30 mouse cellular contexts compared by ENCODE assay signal in genomic region chr5:136872417-136872816, GRCm38 (mm10). TPM values are rescaled to one million over a fixed set of nuclear protein-coding genes. Genes with fewer than 3 reads are reported as not detected.
DNase-seq lines count a peak whose midpoint lies in the region; ATAC-seq and TF ChIP-seq lines count a peak whose summit lies in the region.
"Had no signal": no experiment of that assay in that cellular context is flagged by ENCODE, and none has a peak within 500 bp of the region (broad histone marks: within the 10 kb centered on the region; RNA-seq: fewer than 3 reads in every experiment).

No protein-coding gene starts in this region.

- H3K27ac ChIP-seq in embryonic facial prominence, embryonic 10.5 days (replicated peaks), result peak overlapping the region; percentile 35
- no peak overlapping the region; the same call in 1 of the 2 replicates for H3K27ac ChIP-seq in embryonic facial prominence, embryonic 14.5 days (replicated peaks; ENCODE audit: low read depth, low read length)
- peak overlapping the region; percentile 8; the same call in 1 of the 2 replicates for H3K27ac ChIP-seq in limb, embryonic 15.5 days
- H3K27ac ChIP-seq in stomach, postnatal 0 days (replicated peaks), result no peak overlapping the region
- H3K27ac ChIP-seq: hindbrain, embryonic 10.5 days; hindbrain, embryonic 15.5 days; layer of hippocampus, adult 2 months; liver, embryonic 12.5 days; midbrain, embryonic 13.5 days; neural tube, embryonic 15.5 days had no signal

- intact Hi-C loops in gastrocnemius, postnatal 14 days (cut with DNase I; ENCODE audit: low total_unique reads), result loop anchor here (5.0 kb wide), 1 partner anchor 1005 kb away; no protein-coding TSS in a partner anchor

- H3K27me3 ChIP-seq in embryonic facial prominence, embryonic 10.5 days (replicated peaks; ENCODE audit: low read depth, poor library complexity, severe bottlenecking), result no peaks in the 10 kb centered on the region
- no peaks in the 10 kb centered on the region for H3K27me3 ChIP-seq in embryonic facial prominence, embryonic 14.5 days (replicated peaks; ENCODE audit: control insufficient read depth, insufficient read depth, low read length)
- no peaks in the 10 kb centered on the region for H3K27me3 ChIP-seq in limb, embryonic 15.5 days
- no peaks in the 10 kb centered on the region for H3K27me3 ChIP-seq in stomach, postnatal 0 days (ENCODE audit: control insufficient read depth, insufficient read depth, low read length)
- H3K27me3 ChIP-seq: hindbrain, embryonic 15.5 days; liver, embryonic 12.5 days; midbrain, embryonic 13.5 days; neural tube, embryonic 15.5 days had no signal

- no peak overlapping the region for H3K9ac ChIP-seq in embryonic facial prominence, embryonic 14.5 days (ENCODE audit: low read depth, low read length)
- H3K9ac ChIP-seq in limb, embryonic 15.5 days, result no peak overlapping the region
- H3K9ac ChIP-seq in stomach, postnatal 0 days (ENCODE audit: low read length), result no peak overlapping the region
- H3K9ac ChIP-seq: hindbrain, embryonic 15.5 days; liver, embryonic 12.5 days; liver, postnatal 0 days; midbrain, embryonic 13.5 days; neural tube, embryonic 15.5 days had no signal

- no peaks in the 10 kb centered on the region; the same call in 1 of the 2 replicates for H3K9me3 ChIP-seq in embryonic facial prominence, embryonic 10.5 days
- no peaks in the 10 kb centered on the region for H3K9me3 ChIP-seq in embryonic facial prominence, embryonic 14.5 days (ENCODE audit: control insufficient read depth, low read length)
- H3K9me3 ChIP-seq in limb, embryonic 15.5 days, result no peaks in the 10 kb centered on the region
- no peaks in the 10 kb centered on the region for H3K9me3 ChIP-seq in stomach, postnatal 0 days (ENCODE audit: control insufficient read depth, low read length)
- H3K9me3 ChIP-seq: hindbrain, embryonic 10.5 days; hindbrain, embryonic 15.5 days; liver, embryonic 12.5 days; midbrain, embryonic 13.5 days; neural tube, embryonic 15.5 days had no signal

- TF ChIP-seq CTCF in stomach, postnatal 0 days (IDR thresholded peaks at IDR 0.05; ENCODE audit: low read depth), result no peak

- no peak overlapping the region for H3K4me2 ChIP-seq in embryonic facial prominence, embryonic 14.5 days (ENCODE audit: low read depth, low read length)
- H3K4me2 ChIP-seq in limb, embryonic 15.5 days, result no peak overlapping the region
- H3K4me2 ChIP-seq in stomach, postnatal 0 days (replicated peaks; ENCODE audit: low read depth), result no peak overlapping the region
- H3K4me2 ChIP-seq: hindbrain, embryonic 15.5 days; liver, embryonic 12.5 days; midbrain, embryonic 13.5 days; neural tube, embryonic 15.5 days had no signal

- no peak for TF ChIP-seq EP300 in stomach, postnatal 0 days (optimal IDR thresholded peaks at IDR 0.05)

- peaks cover 65% of the 10 kb centered on the region for H3K36me3 ChIP-seq in embryonic facial prominence, embryonic 10.5 days (replicated peaks)
- peaks cover 25% of the 10 kb centered on the region for H3K36me3 ChIP-seq in embryonic facial prominence, embryonic 14.5 days (ENCODE audit: control insufficient read depth, insufficient read depth, low read length)
- peaks cover 10% of the 10 kb centered on the region; the same call in 1 of the 2 replicates for H3K36me3 ChIP-seq in limb, embryonic 15.5 days
- H3K36me3 ChIP-seq in stomach, postnatal 0 days (ENCODE audit: control insufficient read depth, insufficient read depth, low read length), result no peaks in the 10 kb centered on the region
- H3K36me3 ChIP-seq: hindbrain, embryonic 15.5 days; liver, embryonic 12.5 days; midbrain, embryonic 13.5 days; neural tube, embryonic 15.5 days had no signal

- DNase-seq in embryonic facial prominence, embryonic 10.5 days (ENCODE audit: low spot score), result no peak
- DNase-seq in embryonic facial prominence, embryonic 14.5 days (ENCODE audit: low spot score), result peak; percentile 51
- DNase-seq in gastrocnemius, postnatal 14 days, result peak; percentile 52
- DNase-seq in neural tube, embryonic 10.5 days (ENCODE audit: extremely low spot score, low spot score), result no peak
- DNase-seq in stomach, postnatal 0 days (ENCODE audit: low spot score), result no peak
- no peak for DNase-seq in cerebellum, postnatal 4 days (ENCODE audit: low spot score in 2 of 2)
- DNase-seq: adrenal gland, postnatal 10 days; cerebellum, adult 8-10 months; cerebellum, postnatal 36 days; heart, postnatal 14 days; kidney, adult 11 months; kidney, postnatal 36 days; liver, postnatal 0 days; lung, postnatal 4 days; right cerebral cortex, postnatal 25 days; spleen, adult 18-20 months; thymus, adult 18-20 months; thymus, postnatal 25 days had no signal

- ATAC-seq in embryonic facial prominence, embryonic 14.5 days (ENCODE audit: low read depth), result peak; percentile 23; the same call in 1 of the 2 replicates
- ATAC-seq in limb, embryonic 15.5 days (ENCODE audit: insufficient number of reproducible peaks, low FRiP score, low TSS enrichment, low read depth), result peak; percentile 55; the same call in 1 of the 2 replicates
- no peak for ATAC-seq in stomach, postnatal 0 days (ENCODE audit: low FRiP score, low TSS enrichment)
- ATAC-seq: forebrain, embryonic 16.5 days; inflammation-experienced regulatory T-cells, adult 6 months; liver, embryonic 12.5 days; liver, postnatal 0 days; lung, postnatal 0 days; midbrain, embryonic 13.5 days had no signal

- H3K4me3 ChIP-seq in embryonic facial prominence, embryonic 10.5 days, result peak overlapping the region; percentile 21; the same call in 1 of the 2 replicates
- no peak overlapping the region for H3K4me3 ChIP-seq in embryonic facial prominence, embryonic 14.5 days (ENCODE audit: low read depth, low read length)
- H3K4me3 ChIP-seq in limb, embryonic 15.5 days, result no peak overlapping the region
- H3K4me3 ChIP-seq in stomach, postnatal 0 days (ENCODE audit: low read depth, low read length), result no peak overlapping the region
- H3K4me3 ChIP-seq: hindbrain, embryonic 10.5 days; hindbrain, embryonic 15.5 days; layer of hippocampus, adult 2 months; liver, embryonic 12.5 days; midbrain, embryonic 13.5 days; neural tube, embryonic 15.5 days had no signal

- H3K4me1 ChIP-seq in embryonic facial prominence, embryonic 10.5 days, result peaks cover 49% of the 10 kb centered on the region
- H3K4me1 ChIP-seq in embryonic facial prominence, embryonic 14.5 days (ENCODE audit: control insufficient read depth, insufficient read depth, low read length), result peaks cover 30% of the 10 kb centered on the region
- H3K4me1 ChIP-seq in limb, embryonic 15.5 days, result peaks cover 26% of the 10 kb centered on the region
- no peaks in the 10 kb centered on the region for H3K4me1 ChIP-seq in stomach, postnatal 0 days (replicated peaks; ENCODE audit: control insufficient read depth, insufficient read depth)
- H3K4me1 ChIP-seq: liver, embryonic 12.5 days; midbrain, embryonic 13.5 days; neural tube, embryonic 15.5 days had no signal

- 82% methylated on average over 8 of the region's 8 CpGs for WGBS in embryonic facial prominence, embryonic 10.5 days
- 69% methylated on average over 8 of the region's 8 CpGs for WGBS in embryonic facial prominence, embryonic 14.5 days
- WGBS in limb, embryonic 15.5 days, result 80% methylated on average over 8 of the region's 8 CpGs
- 81% methylated on average over 8 of the region's 8 CpGs for WGBS in stomach, postnatal 0 days

RNA-seq across cellular contexts. Expression of gene Col26a1, which starts 10.6 kb away (rescaled TPM):
- 103 and 118 TPM in 2 replicates for polyA plus RNA-seq in embryonic facial prominence, embryonic 10.5 days (2016; fragmentation: Nextera tagmentation; extraction: Ambion mirVana)
- polyA plus RNA-seq in embryonic facial prominence, embryonic 14.5 days (2014; fragmentation: Nextera tagmentation; extraction: Ambion mirVana), result 92.5 and 125 TPM in 2 replicates
- 10 to 100 TPM; 11.7 to 13.5 TPM for total RNA-seq in gastrocnemius, postnatal 14 days (2021)
- 112 and 115 TPM in 2 replicates for polyA plus RNA-seq in limb, embryonic 15.5 days (2015; fragmentation: Nextera tagmentation; extraction: Ambion mirVana)
- polyA plus RNA-seq in stomach, postnatal 0 days (2015; fragmentation: Nextera tagmentation; extraction: Ambion mirVana), result 2.9 and 3.5 TPM in 2 replicates
- total RNA-seq: granulocyte monocyte progenitor cell, adult 5-6 weeks; megakaryocyte-erythroid progenitor cell, adult 5-6 weeks had no signal
- polyA plus RNA-seq: inflammation-experienced regulatory T-cells, adult 6 months; liver, postnatal 0 days had no signal

RNA-seq across cellular contexts. Expression of gene Ift22, which starts 35.5 kb away (rescaled TPM):
- 77.9 and 86.1 TPM in 2 replicates for polyA plus RNA-seq in embryonic facial prominence, embryonic 10.5 days (2016; fragmentation: Nextera tagmentation; extraction: Ambion mirVana)
- polyA plus RNA-seq in embryonic facial prominence, embryonic 14.5 days (2014; fragmentation: Nextera tagmentation; extraction: Ambion mirVana), result 73.8 and 93.3 TPM in 2 replicates
- 1 to 10 TPM; 5.4 to 6.2 TPM for total RNA-seq in gastrocnemius, postnatal 14 days (2021)
- 56.2 and 60.5 TPM in 2 replicates for polyA plus RNA-seq in limb, embryonic 15.5 days (2015; fragmentation: Nextera tagmentation; extraction: Ambion mirVana)
- polyA plus RNA-seq in stomach, postnatal 0 days (2015; fragmentation: Nextera tagmentation; extraction: Ambion mirVana), result 26.1 and 28.4 TPM in 2 replicates

Comparison
In these comparisons a context has a peak if more than half of its experiments do, and no peak if none do; other contexts are left out.
1. DNase-seq: peak in embryonic facial prominence, embryonic 14.5 days (single experiment) and gastrocnemius, postnatal 14 days (single experiment); none in embryonic facial prominence, embryonic 10.5 days (single experiment), neural tube, embryonic 10.5 days (single experiment), stomach, postnatal 0 days (single experiment) and cerebellum, postnatal 4 days (0 of 2).
2. H3K27ac ChIP-seq: peak in embryonic facial prominence, embryonic 10.5 days (single experiment) and limb, embryonic 15.5 days (single experiment); none in embryonic facial prominence, embryonic 14.5 days (single experiment) and stomach, postnatal 0 days (single experiment).
3. RNA of gene Col26a1, which starts 10.6 kb away (polyA plus RNA-seq): 103 to 118 TPM in embryonic facial prominence, embryonic 10.5 days, 112 to 115 TPM in limb, embryonic 15.5 days and 92.5 to 125 TPM in embryonic facial prominence, embryonic 14.5 days; 2.9 to 3.5 TPM in stomach, postnatal 0 days; every median in the first group is over 10 times any median in the second.